Mouse (Mus musculus): ENCODE measurements around the gene Naa50.

- TF ChIP-seq EP300 (IDR thresholded peaks at IDR 0.05; ENCODE audit: low read depth): no peak
- TF ChIP-seq CTCF (IDR thresholded peaks at IDR 0.05; ENCODE audit: low read depth): no peak
Observed at GRCm38 (mm10) chr16:44182597-44182996, 43.0 kb downstream of the Naa50 start.
